Mouse (Mus musculus): ENCODE measurements around the gene Ppfia1. TPM values are rescaled to one million over a fixed set of nuclear protein-coding genes. Genes with fewer than 3 reads are reported as not detected.

Ppfia1 gene
- polyA plus RNA-seq (2015; fragmentation: Nextera tagmentation; extraction: Ambion mirVana) = 18.0 and 18.8 TPM in 2 replicates

GRCm38 (mm10) chr7:144553237-144554122 lies at the start of gene Ppfia1:
Gene Ppfia1 (minus strand): TSS chr7:144553729.

GRCm38 (mm10) chr7:144582284-144582980 lies 28.9 kb upstream of the Ppfia1 start, which contains the start of gene Fadd:
Gene Fadd (minus strand): TSS chr7:144582463.

GRCm38 (mm10) chr7:144470545-144471059 lies 82.9 kb downstream of the Ppfia1 start, which contains the start of gene Cttn:
Gene Cttn (minus strand): TSS chr7:144471009.

Other genes with a start within 250 kb of the Ppfia1 start
- gene Cttn, start 82.7 kb downstream of the Ppfia1 start, polyA plus RNA-seq (2015; fragmentation: Nextera tagmentation; extraction: Ambion mirVana) = 37.8 and 37.9 TPM in 2 replicates
- 6.1 and 6.4 TPM in 2 replicates for gene Fadd, start 28.7 kb upstream of the Ppfia1 start, polyA plus RNA-seq (2015; fragmentation: Nextera tagmentation; extraction: Ambion mirVana)
- gene Ano1, start 198.2 kb upstream of the Ppfia1 start, polyA plus RNA-seq (2015; fragmentation: Nextera tagmentation; extraction: Ambion mirVana) = 5.0 and 5.5 TPM in 2 replicates

Measured in spleen, postnatal 0 days (tissue).